Mouse (Mus musculus): ENCODE results near the gene Adgrg5. TPM values are rescaled to one million over a fixed set of nuclear protein-coding genes. Genes with fewer than 3 reads are reported as not detected.
A peak's percentile ranks its signal among the peaks of the same experiment; 100 is the strongest.

Adgrg5 gene
- polyA plus RNA-seq, 1 experiment from 2014 or later, result 0.09 TPM

DNA sequence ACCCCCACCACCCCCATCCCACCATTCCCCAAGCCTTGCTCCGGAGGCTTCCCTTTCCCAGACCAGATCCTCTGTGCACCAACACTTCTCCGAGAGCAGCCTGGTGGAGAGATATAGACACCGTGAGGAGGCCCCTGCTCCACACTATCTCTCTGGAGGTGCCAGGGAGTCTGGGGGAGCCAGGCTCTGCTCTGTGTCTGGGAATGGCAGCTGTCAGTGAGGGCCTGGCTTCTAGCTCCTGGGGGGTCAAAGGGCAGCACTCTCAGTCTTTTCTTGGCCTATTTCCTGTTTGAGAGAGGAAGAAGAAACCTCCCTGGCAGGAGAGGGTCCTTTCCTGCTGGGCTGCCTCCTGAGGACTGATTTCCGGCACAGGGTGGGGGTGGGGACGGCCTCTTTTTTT is 22.5 kb upstream of the Adgrg5 start:
- H3K9ac ChIP-seq, result peak overlapping the region; percentile 40; the same call in 1 of the 2 replicates
- no peaks in the 10 kb centered on the region for H3K9me3 ChIP-seq (replicated peaks)
- ATAC-seq (ENCODE audit: insufficient number of reproducible peaks, low FRiP score), result peak; percentile 66
- peak overlapping the region; percentile 66 for H3K4me2 ChIP-seq
- peak overlapping the region; percentile 95 for H3K27ac ChIP-seq (ENCODE audit: poor library complexity, severe bottlenecking)
- WGBS, result 2% methylated on average over 5 of the region's 5 CpGs
- peaks cover 45% of the 10 kb centered on the region for H3K36me3 ChIP-seq
- no peaks in the 10 kb centered on the region for H3K27me3 ChIP-seq (replicated peaks)
- H3K4me3 ChIP-seq, result 0 out of 2 replicates have a peak overlapping the region, but pooled peaks have one; percentile 1
- H3K4me1 ChIP-seq (replicated peaks), result peaks cover 62% of the 10 kb centered on the region

DNA sequence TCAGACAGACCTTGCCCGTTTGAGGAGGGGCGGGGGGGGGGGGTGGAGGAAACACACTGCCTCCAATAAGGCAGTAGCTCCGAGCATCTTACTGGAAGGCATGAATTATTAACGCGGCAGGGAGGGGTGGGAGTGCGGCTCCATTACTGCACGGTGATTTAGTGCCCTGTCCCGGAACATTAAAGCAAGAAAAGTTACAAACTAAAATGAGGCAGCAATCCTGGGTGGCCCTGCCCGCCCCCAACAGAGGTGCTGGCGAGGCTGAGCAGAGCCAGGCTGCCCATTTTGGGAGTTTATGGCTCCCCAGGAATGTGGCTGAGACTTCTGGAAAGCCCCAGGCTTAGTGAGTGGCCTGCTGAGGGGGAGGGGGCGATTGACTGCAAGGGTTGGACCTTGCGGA is 19.8 kb upstream of the Adgrg5 start:
- H3K27me3 ChIP-seq (replicated peaks), result no peaks in the 10 kb centered on the region
- H3K27ac ChIP-seq (ENCODE audit: poor library complexity, severe bottlenecking), result no peak overlapping the region
- no peak overlapping the region for H3K9ac ChIP-seq
- no peak overlapping the region for H3K4me2 ChIP-seq
- 76% methylated on average over 12 of the region's 12 CpGs for WGBS
- peaks cover 68% of the 10 kb centered on the region for H3K4me1 ChIP-seq (replicated peaks)
- peaks cover 70% of the 10 kb centered on the region for H3K36me3 ChIP-seq
- no peaks in the 10 kb centered on the region for H3K9me3 ChIP-seq (replicated peaks)
- no peak for ATAC-seq (ENCODE audit: insufficient number of reproducible peaks, low FRiP score)
- H3K4me3 ChIP-seq, result no peak overlapping the region

DNA sequence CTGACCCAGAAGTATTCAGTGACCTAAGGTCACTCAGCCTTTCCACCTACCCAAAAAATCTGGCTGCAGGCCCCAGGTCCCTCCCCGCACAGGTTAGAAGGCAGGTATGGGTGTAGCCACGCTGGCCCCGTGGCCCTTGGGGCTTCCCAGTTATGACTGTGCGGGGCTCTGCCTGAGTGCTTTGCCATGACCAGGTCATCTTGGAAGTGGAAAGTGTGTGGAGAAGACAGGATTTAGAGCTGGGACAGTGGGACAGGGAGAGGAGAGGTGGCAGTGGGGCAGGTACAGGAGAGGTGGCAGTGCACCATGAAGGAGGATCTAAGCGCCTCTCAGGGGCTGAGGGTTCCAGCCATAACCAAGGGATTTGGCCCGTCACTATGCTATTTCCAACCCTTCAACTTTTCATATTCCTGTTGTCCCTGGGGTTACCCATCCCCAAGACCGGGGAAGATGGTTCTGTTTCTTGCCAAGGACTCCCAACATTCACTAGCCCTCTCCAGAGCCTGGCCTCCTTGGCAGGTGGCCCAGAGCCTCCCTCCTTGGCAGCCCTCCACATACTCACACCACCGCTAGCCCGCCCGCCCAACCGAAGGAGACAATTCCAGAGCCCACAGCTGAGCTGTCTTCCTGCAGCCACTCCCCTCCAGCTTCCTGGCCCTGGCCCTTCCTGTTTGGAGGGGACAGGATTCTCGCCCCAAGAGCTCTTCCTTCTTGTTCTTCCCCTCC is 18.9 kb upstream of the Adgrg5 start:
- peak; percentile 62 for ATAC-seq (ENCODE audit: insufficient number of reproducible peaks, low FRiP score)
- H3K4me2 ChIP-seq, result no peak overlapping the region; the same call in 1 of the 2 replicates
- no peaks in the 10 kb centered on the region for H3K9me3 ChIP-seq (replicated peaks)
- peak overlapping the region; percentile 65 for H3K27ac ChIP-seq (ENCODE audit: poor library complexity, severe bottlenecking)
- 59% methylated on average over 12 of the region's 12 CpGs for WGBS
- H3K36me3 ChIP-seq, result peaks cover 76% of the 10 kb centered on the region
- H3K4me3 ChIP-seq, result no peak overlapping the region
- H3K27me3 ChIP-seq (replicated peaks), result no peaks in the 10 kb centered on the region
- H3K9ac ChIP-seq, result peak overlapping the region; percentile 14; the same call in 1 of the 2 replicates
- peaks cover 60% of the 10 kb centered on the region for H3K4me1 ChIP-seq (replicated peaks)

DNA sequence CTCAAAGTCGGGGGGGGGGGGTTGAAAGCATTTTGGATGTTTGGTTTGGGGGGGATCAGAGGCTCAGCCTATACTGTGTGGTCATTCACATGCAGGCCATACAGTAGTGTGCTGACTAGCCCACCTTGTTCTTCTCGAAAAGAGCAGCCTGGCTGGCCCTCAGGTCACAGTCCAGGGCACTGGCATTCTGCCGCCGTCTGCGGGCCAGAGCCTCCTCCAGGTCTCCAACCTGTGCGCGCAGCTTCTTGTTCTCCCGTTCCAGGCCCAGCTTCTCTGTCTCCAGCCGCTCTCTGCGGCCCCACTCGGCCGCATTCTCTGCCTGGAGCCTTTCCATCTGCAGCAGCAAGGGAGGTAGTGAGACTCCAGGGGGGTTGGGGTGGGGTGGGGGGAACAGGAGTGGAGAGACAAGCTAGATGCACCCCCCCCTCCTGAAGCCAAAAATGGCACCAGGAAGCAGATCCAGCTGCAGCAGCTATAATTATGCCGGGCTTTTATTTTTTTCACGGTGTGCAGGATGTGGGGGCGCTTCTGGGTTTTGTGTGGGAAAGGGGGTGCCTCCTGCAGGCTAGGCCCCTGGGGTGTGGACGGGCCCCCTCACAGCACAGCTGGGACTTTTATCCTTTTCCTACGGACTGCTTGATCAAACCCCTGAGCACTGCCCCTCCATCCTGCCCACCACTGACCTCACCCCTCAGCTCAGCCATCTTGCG is 15.7 kb upstream of the Adgrg5 start:
- Histone ChIP-seq H3K4me1 (replicated peaks) (peaks cover 43% of the 10 kb centered on the region), H3K36me3 (peaks cover 92% of the 10 kb centered on the region), H3K4me3 (no peak overlapping the region), H3K9ac (no peak overlapping the region), H3K27me3 (replicated peaks) (0 out of 2 replicates have a peak, but pooled peaks cover 5% of the 10 kb centered on the region), H3K4me2 (no peak overlapping the region), H3K27ac (ENCODE audit: poor library complexity, severe bottlenecking) (no peak overlapping the region), H3K9me3 (replicated peaks) (no peaks in the 10 kb centered on the region)
- WGBS, result 80% methylated on average over 18 of the region's 18 CpGs
- no peak for ATAC-seq (ENCODE audit: insufficient number of reproducible peaks, low FRiP score)

DNA sequence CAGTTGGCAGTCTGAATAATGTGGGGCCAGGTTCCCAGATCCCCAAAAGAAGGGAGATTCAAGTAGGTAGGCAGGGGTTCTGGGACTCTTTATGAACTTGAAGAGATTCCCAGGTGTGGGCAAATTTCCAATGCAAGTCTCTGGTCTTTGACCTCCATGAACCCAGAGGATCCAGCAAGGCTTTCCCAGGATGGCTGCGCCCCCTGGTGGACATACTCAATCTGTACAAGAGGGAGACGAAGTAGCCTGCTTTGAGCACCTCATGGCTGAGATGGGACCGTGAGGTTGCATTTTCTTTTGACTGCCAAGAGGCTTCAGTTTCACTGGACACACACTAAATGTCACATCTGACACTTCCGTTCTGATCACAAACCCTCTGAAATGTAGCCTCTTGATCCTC is 14.6 kb upstream of the Adgrg5 start:
- Histone ChIP-seq H3K4me1 (replicated peaks) (peaks cover 52% of the 10 kb centered on the region), H3K36me3 (peaks cover 86% of the 10 kb centered on the region), H3K4me2 (no peak overlapping the region), H3K27me3 (replicated peaks) (0 out of 2 replicates have a peak, but pooled peaks cover 8% of the 10 kb centered on the region), H3K27ac (ENCODE audit: poor library complexity, severe bottlenecking) (no peak overlapping the region), H3K4me3 (no peak overlapping the region), H3K9me3 (replicated peaks) (no peaks in the 10 kb centered on the region), H3K9ac (0 out of 2 replicates have a peak overlapping the region, but pooled peaks have one; percentile 5)
- ATAC-seq (ENCODE audit: insufficient number of reproducible peaks, low FRiP score), result peak; percentile 64
- 6% methylated on average over 4 of the region's 4 CpGs for WGBS

DNA sequence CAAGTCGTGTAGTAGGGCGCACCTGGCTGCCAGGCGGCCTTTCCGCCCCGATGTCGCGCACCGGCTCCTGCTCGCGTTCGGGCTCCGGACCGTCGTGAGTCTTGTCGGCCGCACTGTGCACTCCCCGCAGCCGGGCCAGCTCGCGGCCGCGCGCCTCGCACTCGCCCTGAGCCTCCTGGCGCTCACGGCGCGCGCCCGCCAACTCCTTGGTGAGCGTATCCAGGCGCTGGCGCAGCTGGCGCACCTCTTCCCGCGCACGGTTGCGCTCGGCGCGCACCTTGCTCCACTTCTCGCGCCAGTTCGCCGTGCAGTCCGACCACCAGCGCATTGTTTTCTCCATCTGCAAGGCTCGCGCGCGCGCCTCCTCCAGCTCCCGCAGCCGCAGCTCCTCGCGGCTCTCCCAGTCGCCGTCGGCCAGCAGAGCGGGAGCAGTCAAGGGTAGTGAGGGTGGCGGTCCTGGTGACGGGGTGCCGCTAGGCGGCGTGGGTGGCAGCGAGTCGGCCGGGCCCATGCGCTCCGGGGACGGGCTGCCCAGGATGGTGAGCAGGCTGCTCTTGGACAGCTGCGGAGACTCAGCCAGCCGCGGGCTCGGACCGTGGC is 10.3 kb upstream of the Adgrg5 start:
- Histone ChIP-seq H3K4me1 (replicated peaks) (peaks cover 59% of the 10 kb centered on the region), H3K36me3 (peaks cover 44% of the 10 kb centered on the region)

DNA sequence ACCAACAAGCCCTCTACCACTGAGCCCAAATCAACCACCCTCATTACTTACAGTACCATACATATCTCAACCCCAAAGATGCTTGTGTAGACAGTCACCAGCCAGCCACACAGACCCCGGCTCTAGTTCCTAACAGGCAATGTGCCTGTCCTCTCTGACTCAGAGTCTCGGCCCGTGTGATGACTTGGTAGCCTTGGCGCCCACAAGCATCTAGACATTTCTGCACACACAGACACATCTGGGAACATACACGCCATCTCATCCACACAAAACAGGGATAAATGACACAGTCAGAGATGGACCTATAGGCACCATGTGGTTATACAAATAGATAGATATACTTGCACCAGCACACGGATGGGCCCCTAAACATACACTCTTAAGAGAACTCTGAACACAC is 9.2 kb upstream of the Adgrg5 start:
- Histone ChIP-seq H3K27ac (ENCODE audit: poor library complexity, severe bottlenecking) (peak overlapping the region; percentile 69; the same call in 1 of the 2 replicates), H3K9me3 (replicated peaks) (no peaks in the 10 kb centered on the region), H3K4me1 (replicated peaks) (peaks cover 56% of the 10 kb centered on the region), H3K4me3 (no peak overlapping the region), H3K27me3 (replicated peaks) (0 out of 2 replicates have a peak, but pooled peaks cover 8% of the 10 kb centered on the region), H3K9ac (no peak overlapping the region), H3K36me3 (peaks cover 36% of the 10 kb centered on the region), H3K4me2 (peak overlapping the region; percentile 53)
- no peak for ATAC-seq (ENCODE audit: insufficient number of reproducible peaks, low FRiP score)
- WGBS, result 67% methylated on average over 6 of the region's 6 CpGs

More for the DNA sequence above, 10.3 kb upstream of the Adgrg5 start:
- ATAC-seq (ENCODE audit: insufficient number of reproducible peaks, low FRiP score), result peak; percentile 26; the same call in 1 of the 2 replicates
- 8% methylated on average over 77 of the region's 77 CpGs for WGBS
- Histone ChIP-seq H3K9ac (peak overlapping the region; percentile 66), H3K4me3 (peak overlapping the region; percentile 42), H3K4me2 (peak overlapping the region; percentile 79), H3K27me3 (replicated peaks) (0 out of 2 replicates have a peak, but pooled peaks cover 8% of the 10 kb centered on the region), H3K9me3 (replicated peaks) (no peaks in the 10 kb centered on the region), H3K27ac (ENCODE audit: poor library complexity, severe bottlenecking) (no peak overlapping the region)

DNA sequence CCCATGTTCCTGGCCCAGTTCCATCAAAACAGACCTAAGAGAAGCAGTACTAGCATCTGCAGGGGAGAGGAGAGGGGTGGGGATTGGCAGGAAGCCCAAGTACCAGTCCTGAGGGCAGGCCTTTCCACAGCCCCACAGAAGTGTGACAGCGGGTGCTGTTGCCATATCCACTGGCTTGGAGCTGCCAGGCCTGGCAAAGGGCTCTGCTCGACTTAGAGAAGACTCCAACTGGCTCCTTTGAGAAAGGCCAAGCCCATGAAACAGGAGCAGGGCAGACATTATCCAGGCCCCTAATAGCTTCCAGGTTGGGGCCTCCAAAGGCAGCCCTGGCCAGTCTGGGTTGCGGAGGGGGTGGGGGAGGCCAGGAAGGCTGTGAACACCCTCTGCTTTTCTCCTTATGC is 8.8 kb upstream of the Adgrg5 start:
- peak overlapping the region; percentile 53 for H3K4me2 ChIP-seq
- H3K4me1 ChIP-seq (replicated peaks), result peaks cover 56% of the 10 kb centered on the region
- H3K27me3 ChIP-seq (replicated peaks), result 0 out of 2 replicates have a peak, but pooled peaks cover 8% of the 10 kb centered on the region
- H3K4me3 ChIP-seq, result no peak overlapping the region
- peak; percentile 23; the same call in 1 of the 2 replicates for ATAC-seq (ENCODE audit: insufficient number of reproducible peaks, low FRiP score)
- peak overlapping the region; percentile 69 for H3K27ac ChIP-seq (ENCODE audit: poor library complexity, severe bottlenecking)
- H3K9me3 ChIP-seq (replicated peaks), result no peaks in the 10 kb centered on the region
- WGBS, result 25% methylated on average over 3 of the region's 3 CpGs
- peak overlapping the region; percentile 46; the same call in 1 of the 2 replicates for H3K9ac ChIP-seq
- peaks cover 32% of the 10 kb centered on the region for H3K36me3 ChIP-seq

DNA sequence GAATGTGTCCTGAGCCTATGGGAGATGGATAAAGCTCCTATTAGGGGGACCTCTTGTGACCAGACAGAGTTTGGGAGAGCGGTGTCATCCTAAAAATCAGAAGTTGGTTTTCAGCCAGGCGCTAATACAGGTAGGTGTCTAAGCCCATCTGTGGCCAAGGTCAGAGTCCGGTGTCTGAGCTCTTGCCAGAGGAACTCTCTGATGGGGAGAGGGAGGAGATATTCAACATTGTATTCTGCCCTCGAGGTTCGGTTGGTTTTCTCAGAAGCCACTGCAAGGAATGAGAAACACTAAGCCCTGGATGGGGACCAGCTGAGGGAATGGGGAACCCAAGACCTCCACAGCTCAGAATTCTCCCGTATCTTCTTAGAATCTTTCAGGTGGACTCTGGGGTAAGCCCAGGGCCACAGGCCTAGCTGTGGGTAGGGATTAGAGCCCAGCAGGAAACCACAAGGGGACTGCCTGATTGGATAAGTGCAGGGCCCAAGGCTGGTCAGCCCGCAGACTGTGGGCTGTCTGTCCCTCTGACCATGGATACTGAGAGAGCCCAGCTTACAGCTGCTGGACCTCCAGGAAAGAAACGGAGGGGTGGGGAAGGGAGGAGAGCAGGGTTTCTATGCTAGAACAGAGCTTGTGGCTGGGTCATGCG is 7.1 kb upstream of the Adgrg5 start:
- Histone ChIP-seq H3K27ac (ENCODE audit: poor library complexity, severe bottlenecking) (peak overlapping the region; percentile 38; the same call in 1 of the 2 replicates), H3K4me2 (peak overlapping the region; percentile 74), H3K27me3 (replicated peaks) (0 out of 2 replicates have a peak, but pooled peaks cover 8% of the 10 kb centered on the region), H3K4me3 (peak overlapping the region; percentile 82), H3K9ac (peak overlapping the region; percentile 80), H3K9me3 (replicated peaks) (no peaks in the 10 kb centered on the region), H3K36me3 (peaks cover 17% of the 10 kb centered on the region), H3K4me1 (replicated peaks) (peaks cover 53% of the 10 kb centered on the region)
- ATAC-seq (ENCODE audit: insufficient number of reproducible peaks, low FRiP score), result no peak
- 43% methylated on average over 9 of the region's 9 CpGs for WGBS

DNA sequence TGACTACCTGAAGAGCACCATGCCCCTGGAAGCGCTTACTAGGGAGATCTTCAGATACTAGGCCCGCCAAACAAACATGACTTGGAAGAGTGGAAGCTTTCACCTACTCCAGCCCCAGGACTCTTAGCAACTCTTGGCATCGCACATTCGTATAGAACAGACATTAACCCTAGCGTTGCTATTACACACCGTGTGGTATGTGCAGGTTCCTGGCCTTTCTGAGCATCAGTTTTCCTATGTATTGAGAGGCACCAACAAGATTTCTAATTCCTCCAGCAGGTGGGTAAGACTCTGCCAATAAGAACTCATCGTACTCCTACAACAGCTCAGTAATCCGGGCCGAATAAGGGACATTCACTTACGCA is 6.6 kb upstream of the Adgrg5 start:
- Histone ChIP-seq H3K27ac (ENCODE audit: poor library complexity, severe bottlenecking) (peak overlapping the region; percentile 38; the same call in 1 of the 2 replicates), H3K27me3 (replicated peaks) (0 out of 2 replicates have a peak, but pooled peaks cover 8% of the 10 kb centered on the region), H3K9me3 (replicated peaks) (no peaks in the 10 kb centered on the region), H3K4me2 (peak overlapping the region; percentile 74), H3K4me3 (peak overlapping the region; percentile 82), H3K36me3 (peaks cover 12% of the 10 kb centered on the region), H3K9ac (peak overlapping the region; percentile 80), H3K4me1 (replicated peaks) (peaks cover 53% of the 10 kb centered on the region)
- ATAC-seq (ENCODE audit: insufficient number of reproducible peaks, low FRiP score), result no peak; the same call in 1 of the 2 replicates
- WGBS, result 5% methylated on average over 10 of the region's 10 CpGs
